Mouse (Mus musculus) T-helper 17 cell (primary cell): ENCODE measurements around the gene Cyp2b23.
"Not testable (repeated sequence)": the region's sequence is repeated elsewhere in the genome, so short reads cannot be mapped to it uniquely, and the experiment has no call there.

Experiments
- in situ Hi-C, 2 experiments: fragments of 300-600 bp; cut with MboI, MseI; formaldehyde crosslinking; loops; 1 replicate in 1 of 2; 2 replicates in 1 of 2; pipeline ENCODE4 v1.15.1; 2025; ENCODE audit warnings: high pct_unique_total_duplicates in 2 of 2

Gene Cyp2b23

GRCm38 (mm10) chr7:26686337-26686736 lies at the start of gene Cyp2b23:
TSS of gene Cyp2b23 (minus strand) at chr7:26686437.
- in situ Hi-C loops, result no loop called here

- in situ Hi-C loops, result no loop called here
Observed at GRCm38 (mm10) chr7:26711061-26711460, 24.8 kb upstream of the Cyp2b23 start.

DNA sequence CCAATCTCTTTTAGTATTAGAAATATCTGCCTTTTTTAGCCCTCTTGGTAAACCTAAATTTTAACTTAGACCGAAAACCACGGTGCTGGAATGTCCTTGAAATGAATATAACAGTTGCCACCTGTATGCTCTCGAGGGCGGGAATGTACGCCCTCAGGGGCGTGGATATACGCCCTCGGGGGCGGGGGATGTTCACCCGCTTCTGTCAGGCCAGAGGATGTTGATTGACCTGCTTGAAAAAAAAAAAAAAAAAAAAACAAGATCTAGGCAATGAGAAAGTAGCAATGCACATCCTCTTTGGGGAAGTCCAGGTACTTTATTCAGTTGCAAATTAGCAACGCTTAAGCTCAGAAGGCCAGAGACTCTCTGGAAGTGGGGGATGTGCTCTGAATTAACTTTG lies 20.8 kb upstream of the Cyp2b23 start:
- in situ Hi-C loops, result no loop called here

DNA sequence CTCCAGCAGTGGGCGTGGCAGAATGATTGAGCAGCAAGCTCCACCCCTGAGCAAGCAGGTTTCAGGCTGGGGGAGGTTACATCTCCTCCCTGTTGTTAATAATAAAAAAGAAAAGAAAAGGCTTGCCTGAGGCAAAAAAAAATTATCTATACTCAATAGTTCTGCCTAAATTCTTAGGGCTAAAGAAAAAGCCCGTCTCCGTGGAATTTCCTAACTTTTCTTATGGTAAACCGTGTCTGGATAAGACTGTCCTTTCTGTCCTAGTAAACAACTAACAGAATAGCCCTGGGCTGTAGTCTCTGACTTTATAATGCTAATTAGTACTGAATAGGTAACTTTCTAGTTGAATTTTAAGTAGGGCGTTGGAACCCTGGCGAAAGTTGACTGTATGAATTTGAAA lies 20.0 kb upstream of the Cyp2b23 start:
- in situ Hi-C loops, result not testable (repeated sequence)

- in situ Hi-C loops, result no loop called here
Observed at GRCm38 (mm10) chr7:26700151-26700550, 13.9 kb upstream of the Cyp2b23 start.

DNA sequence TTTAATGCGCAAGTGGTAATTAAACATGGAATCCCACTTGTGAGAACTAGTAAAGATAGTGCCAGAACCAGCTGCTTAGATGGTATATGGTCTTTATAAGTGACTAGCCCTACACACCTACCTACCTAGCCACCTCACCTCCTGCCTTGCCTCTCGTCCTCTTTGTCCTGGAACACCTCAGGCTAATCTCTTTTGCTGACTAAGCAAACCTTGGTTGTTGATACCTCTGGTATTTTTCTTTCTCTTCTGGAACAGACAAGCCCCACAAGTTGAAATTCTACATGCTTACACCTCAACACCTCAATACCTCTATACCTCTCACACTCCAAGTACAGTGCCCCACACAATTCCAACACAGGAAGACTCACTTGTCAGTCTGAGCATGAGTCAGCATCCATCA lies 524 bp downstream of the Cyp2b23 start:
- in situ Hi-C loops, result no loop called here

GRCm38 (mm10) chr7:26667466-26667865 lies 18.8 kb downstream of the Cyp2b23 start:
- in situ Hi-C loops, result not testable (repeated sequence)

GRCm38 (mm10) chr7:26666011-26666410 lies 20.2 kb downstream of the Cyp2b23 start:
- in situ Hi-C loops, result no loop called here

DNA sequence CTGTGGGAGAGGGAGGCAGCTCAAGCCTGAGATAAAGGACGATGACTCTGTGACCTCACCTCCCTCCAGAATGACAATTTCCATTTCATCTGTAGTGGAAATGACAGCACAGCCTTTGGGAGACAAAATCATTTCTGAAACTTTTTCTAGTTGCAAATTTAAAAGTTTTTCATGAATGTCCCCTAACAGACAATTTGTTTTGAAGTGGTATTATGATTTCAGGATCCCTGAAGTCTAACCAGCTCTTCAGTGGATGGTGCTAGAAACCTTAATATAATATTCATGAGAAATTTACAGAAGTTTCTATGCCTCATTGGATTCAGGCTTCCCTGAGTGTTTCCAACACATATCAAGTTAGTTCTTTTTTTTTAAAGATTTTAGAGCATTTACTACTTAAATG lies 67.9 kb downstream of the Cyp2b23 start, which contains the start of gene Vmn1r185:
Vmn1r185 (minus strand) TSS at position 101 of the 400 bp plus-strand sequence.
- in situ Hi-C loops, result loop anchor here in 1 of 2 experiments (5.0 kb wide), 1 partner anchor 356 kb away; the partner anchor contains the start of gene Vmn1r184
